Mouse (Mus musculus): Measurements from ENCODE around the gene Fyco1. TPM values are rescaled to one million over a fixed set of nuclear protein-coding genes. Genes with fewer than 3 reads are reported as not detected.

The Fyco1 gene
- polyA plus RNA-seq, 1 experiment, result 10.3 TPM

GRCm38 (mm10) chr9:123814326-123814725, 37.4 kb downstream of the Fyco1 start:
- Histone ChIP-seq H3K27me3 (ENCODE audit: control insufficient read depth, insufficient read depth, low read length, poor library complexity, severe bottlenecking) (no peaks in the 10 kb centered on the region), H3K9me3 (replicated peaks; ENCODE audit: control insufficient read depth, insufficient read depth, low read length, poor library complexity, severe bottlenecking) (no peaks in the 10 kb centered on the region), H3K36me3 (ENCODE audit: control insufficient read depth, insufficient read depth, low read length, poor library complexity, severe bottlenecking) (no peaks in the 10 kb centered on the region), H3K4me1 (ENCODE audit: control insufficient read depth, insufficient read depth, low read length) (no peaks in the 10 kb centered on the region), H3K9ac (ENCODE audit: low read depth, poor library complexity, severe bottlenecking) (no peak overlapping the region), H3K27ac (ENCODE audit: insufficient read depth, low read length) (no peak overlapping the region), H3K4me3 (ENCODE audit: low read depth, low read length) (no peak overlapping the region)
- no peak for TF ChIP-seq POLR2A (IDR thresholded peaks at IDR 0.05; ENCODE audit: insufficient read depth, low read length)
- TF ChIP-seq EP300 (IDR thresholded peaks at IDR 0.05; ENCODE audit: insufficient read depth, low read depth, low read length), result no peak
- no peak for TF ChIP-seq CTCF (IDR thresholded peaks at IDR 0.05; ENCODE audit: low read depth, low read length)

- no peaks in the 10 kb centered on the region for H3K36me3 ChIP-seq (ENCODE audit: control insufficient read depth, insufficient read depth, low read length, poor library complexity, severe bottlenecking)
- H3K4me1 ChIP-seq (ENCODE audit: control insufficient read depth, insufficient read depth, low read length), result no peaks in the 10 kb centered on the region
- H3K27ac ChIP-seq (ENCODE audit: insufficient read depth, low read length), result no peak overlapping the region
- H3K9ac ChIP-seq (ENCODE audit: low read depth, poor library complexity, severe bottlenecking), result no peak overlapping the region
- H3K4me3 ChIP-seq (ENCODE audit: low read depth, low read length), result no peak overlapping the region
- no peaks in the 10 kb centered on the region for H3K27me3 ChIP-seq (ENCODE audit: control insufficient read depth, insufficient read depth, low read length, poor library complexity, severe bottlenecking)
- H3K9me3 ChIP-seq (replicated peaks; ENCODE audit: control insufficient read depth, insufficient read depth, low read length, poor library complexity, severe bottlenecking), result no peaks in the 10 kb centered on the region
- TF ChIP-seq POLR2A (IDR thresholded peaks at IDR 0.05; ENCODE audit: insufficient read depth, low read length), result no peak
- TF ChIP-seq EP300 (IDR thresholded peaks at IDR 0.05; ENCODE audit: insufficient read depth, low read depth, low read length), result no peak
- no peak for TF ChIP-seq CTCF (IDR thresholded peaks at IDR 0.05; ENCODE audit: low read depth, low read length)
Observed at GRCm38 (mm10) chr9:123811831-123812230, 39.9 kb downstream of the Fyco1 start.

GRCm38 (mm10) chr9:123808583-123808982, 43.1 kb downstream of the Fyco1 start:
- Histone ChIP-seq H3K27ac (ENCODE audit: insufficient read depth, low read length) (no peak overlapping the region), H3K9me3 (replicated peaks; ENCODE audit: control insufficient read depth, insufficient read depth, low read length, poor library complexity, severe bottlenecking) (no peaks in the 10 kb centered on the region), H3K4me3 (ENCODE audit: low read depth, low read length) (no peak overlapping the region), H3K4me1 (ENCODE audit: control insufficient read depth, insufficient read depth, low read length) (no peaks in the 10 kb centered on the region), H3K9ac (ENCODE audit: low read depth, poor library complexity, severe bottlenecking) (no peak overlapping the region), H3K36me3 (ENCODE audit: control insufficient read depth, insufficient read depth, low read length, poor library complexity, severe bottlenecking) (no peaks in the 10 kb centered on the region), H3K27me3 (ENCODE audit: control insufficient read depth, insufficient read depth, low read length, poor library complexity, severe bottlenecking) (no peaks in the 10 kb centered on the region)
- TF ChIP-seq POLR2A (IDR thresholded peaks at IDR 0.05; ENCODE audit: insufficient read depth, low read length) (no peak), EP300 (IDR thresholded peaks at IDR 0.05; ENCODE audit: insufficient read depth, low read depth, low read length) (no peak)

- TF ChIP-seq CTCF (IDR thresholded peaks at IDR 0.05; ENCODE audit: low read depth, low read length) (no peak), POLR2A (IDR thresholded peaks at IDR 0.05; ENCODE audit: insufficient read depth, low read length) (no peak), EP300 (IDR thresholded peaks at IDR 0.05; ENCODE audit: insufficient read depth, low read depth, low read length) (no peak)
- no peak within 1 kb of the TSS for H3K9ac ChIP-seq (ENCODE audit: low read depth, poor library complexity, severe bottlenecking)
Observed at GRCm38 (mm10) chr9:123806267-123806666, 45.4 kb downstream of the Fyco1 start, which contains the start of gene Cxcr6. Cxcr6 (plus strand) TSS chr9:123806475.

GRCm38 (mm10) chr9:123805241-123805640, 46.5 kb downstream of the Fyco1 start:
- Histone ChIP-seq H3K4me3 (ENCODE audit: low read depth, low read length) (no peak overlapping the region), H3K4me1 (ENCODE audit: control insufficient read depth, insufficient read depth, low read length) (no peaks in the 10 kb centered on the region), H3K36me3 (ENCODE audit: control insufficient read depth, insufficient read depth, low read length, poor library complexity, severe bottlenecking) (no peaks in the 10 kb centered on the region), H3K9me3 (replicated peaks; ENCODE audit: control insufficient read depth, insufficient read depth, low read length, poor library complexity, severe bottlenecking) (no peaks in the 10 kb centered on the region), H3K9ac (ENCODE audit: low read depth, poor library complexity, severe bottlenecking) (no peak overlapping the region), H3K27me3 (ENCODE audit: control insufficient read depth, insufficient read depth, low read length, poor library complexity, severe bottlenecking) (no peaks in the 10 kb centered on the region), H3K27ac (ENCODE audit: insufficient read depth, low read length) (no peak overlapping the region)
- TF ChIP-seq POLR2A (IDR thresholded peaks at IDR 0.05; ENCODE audit: insufficient read depth, low read length), result no peak
- no peak for TF ChIP-seq EP300 (IDR thresholded peaks at IDR 0.05; ENCODE audit: insufficient read depth, low read depth, low read length)
- TF ChIP-seq CTCF (IDR thresholded peaks at IDR 0.05; ENCODE audit: low read depth, low read length), result no peak

More at GRCm38 (mm10) chr9:123806267-123806666, 45.4 kb downstream of the Fyco1 start, which contains the start of gene Cxcr6:
- H3K36me3 ChIP-seq (ENCODE audit: control insufficient read depth, insufficient read depth, low read length, poor library complexity, severe bottlenecking), result no peaks in the 10 kb centered on the region
- no peak within 1 kb of the TSS for H3K4me3 ChIP-seq (ENCODE audit: low read depth, low read length)
- no peaks in the 10 kb centered on the region for H3K27me3 ChIP-seq (ENCODE audit: control insufficient read depth, insufficient read depth, low read length, poor library complexity, severe bottlenecking)
- H3K27ac ChIP-seq (ENCODE audit: insufficient read depth, low read length), result no peak within 1 kb of the TSS
- no peaks in the 10 kb centered on the region for H3K4me1 ChIP-seq (ENCODE audit: control insufficient read depth, insufficient read depth, low read length)
- H3K9me3 ChIP-seq (replicated peaks; ENCODE audit: control insufficient read depth, insufficient read depth, low read length, poor library complexity, severe bottlenecking), result no peaks in the 10 kb centered on the region

- H3K4me3 ChIP-seq (ENCODE audit: low read depth, low read length), result no peak overlapping the region
- H3K4me1 ChIP-seq (ENCODE audit: control insufficient read depth, insufficient read depth, low read length), result no peaks in the 10 kb centered on the region
- H3K27me3 ChIP-seq (ENCODE audit: control insufficient read depth, insufficient read depth, low read length, poor library complexity, severe bottlenecking), result no peaks in the 10 kb centered on the region
- H3K9ac ChIP-seq (ENCODE audit: low read depth, poor library complexity, severe bottlenecking), result no peak overlapping the region
- no peak for TF ChIP-seq CTCF (IDR thresholded peaks at IDR 0.05; ENCODE audit: low read depth, low read length)
- TF ChIP-seq EP300 (IDR thresholded peaks at IDR 0.05; ENCODE audit: insufficient read depth, low read depth, low read length), result no peak
- no peak for TF ChIP-seq POLR2A (IDR thresholded peaks at IDR 0.05; ENCODE audit: insufficient read depth, low read length)
- H3K9me3 ChIP-seq (replicated peaks; ENCODE audit: control insufficient read depth, insufficient read depth, low read length, poor library complexity, severe bottlenecking), result no peaks in the 10 kb centered on the region
- H3K27ac ChIP-seq (ENCODE audit: insufficient read depth, low read length), result no peak overlapping the region
- H3K36me3 ChIP-seq (ENCODE audit: control insufficient read depth, insufficient read depth, low read length, poor library complexity, severe bottlenecking), result no peaks in the 10 kb centered on the region
Observed at GRCm38 (mm10) chr9:123802896-123803295, 48.8 kb downstream of the Fyco1 start.

Data from ES-Bruce4 (cell line).